Mouse (Mus musculus): ENCODE measurements around the gene Cstf3.

Gene Cstf3

DNA sequence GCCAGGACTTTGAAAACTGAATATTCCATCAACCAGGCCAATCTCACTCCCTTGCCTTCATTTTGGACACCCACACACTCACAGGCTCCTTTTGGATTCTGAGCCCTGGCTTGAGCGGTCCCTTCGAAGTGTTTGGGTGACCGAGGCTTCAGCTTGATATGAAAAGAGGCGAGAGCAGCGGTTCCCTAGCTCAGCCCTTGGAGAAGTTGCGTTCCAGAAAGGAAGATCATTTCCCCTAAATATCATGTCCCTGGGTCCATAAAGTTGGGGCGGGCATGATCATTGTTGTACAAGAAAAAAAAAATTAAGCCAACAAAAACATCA is 122.1 kb downstream of the Cstf3 start:
- no peak for DNase-seq

DNA sequence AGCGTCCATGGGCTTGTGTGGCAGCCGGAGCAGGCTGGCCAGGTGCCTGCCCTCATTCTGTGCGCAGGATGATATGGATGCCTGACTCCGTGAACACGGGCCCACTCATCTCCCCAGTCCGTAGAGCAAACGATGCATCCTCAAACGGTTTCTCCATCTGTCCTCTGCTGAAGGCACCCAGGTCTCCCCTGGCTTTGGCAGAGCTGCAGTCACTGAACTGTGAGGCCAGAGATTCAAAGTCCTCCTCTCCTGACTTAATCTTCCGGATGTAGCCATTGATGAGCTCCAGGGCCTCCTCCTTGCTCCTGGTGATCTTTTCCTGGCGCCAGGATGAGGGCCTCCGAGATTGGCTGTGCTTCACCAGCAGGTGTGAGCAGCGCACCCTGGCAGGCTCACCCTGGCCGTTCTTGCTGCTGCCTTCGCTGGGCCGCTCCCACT is 124.0 kb downstream of the Cstf3 start:
- peak; percentile 29 to 80 for DNase-seq
